Mouse (Mus musculus) cerebellum, adult 2 months (tissue): ENCODE results near the gene Triobp.

Source experiments
- CTCF ChIP-seq: fragments of 200-500 bp; IDR thresholded peaks from 2 replicates; pipeline ENCODE4 v1.5.1; 2011; ENCODE audit warnings: low read depth, mild to moderate bottlenecking, control low read depth, low read length, moderate library complexity, borderline replicate concordance; ENCODE audit not compliant: insufficient read depth
- POLR2A ChIP-seq: fragments of 200-500 bp; IDR thresholded peaks from 2 replicates; pipeline ENCODE4 v1.6.1; 2011; ENCODE audit warnings: low read length, control low read depth, borderline replicate concordance; ENCODE audit not compliant: insufficient read depth

DNA sequence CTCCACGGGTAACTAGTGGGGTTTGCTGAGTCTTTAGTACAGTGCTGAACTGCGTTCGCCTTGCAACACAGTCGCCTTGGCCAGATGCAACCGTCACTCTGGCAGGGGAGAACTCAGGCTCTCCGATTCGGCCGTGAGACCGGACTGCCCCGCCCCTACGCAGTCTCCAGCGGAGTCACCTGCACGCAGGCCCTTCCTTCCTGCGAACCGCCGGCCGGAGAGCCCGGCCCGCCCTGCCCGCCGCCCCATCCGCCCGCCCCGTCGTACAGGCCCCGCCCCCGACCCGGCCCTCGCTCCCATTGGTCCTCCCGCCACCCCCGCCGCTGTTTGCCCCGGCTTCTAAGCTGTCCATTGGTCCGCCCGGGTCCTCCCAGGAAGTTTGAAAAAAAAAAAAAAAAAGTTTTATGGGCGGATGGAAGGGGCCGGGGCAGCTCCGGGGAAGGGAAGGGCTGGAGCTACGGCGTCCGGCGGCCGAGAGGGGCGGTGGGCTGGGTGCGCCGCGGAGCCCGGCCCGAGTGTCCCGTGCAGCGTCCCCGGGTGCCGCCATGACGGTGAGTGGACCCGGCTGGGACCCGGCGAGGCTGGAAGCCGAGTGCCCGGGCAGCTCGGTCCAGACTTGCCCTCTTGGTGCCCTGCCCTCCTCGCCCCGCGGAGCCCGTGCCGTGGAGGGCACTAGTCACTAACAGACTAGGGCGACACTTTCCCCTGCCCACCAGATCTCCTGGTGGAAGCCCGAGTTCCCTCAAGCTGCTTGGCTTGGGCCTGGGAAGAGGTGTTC, 35.3 kb downstream of the Triobp start:
- TF ChIP-seq CTCF (no peak), POLR2A (peak; percentile 20; the same call in 1 of the 2 replicates)
